Mouse (Mus musculus): ENCODE data around the gene Aurkb.
"Not testable (repeated sequence)": the region's sequence is repeated elsewhere in the genome, so short reads cannot be mapped to it uniquely, and the experiment has no call there.

Aurkb gene

GRCm38 (mm10) chr11:69081613-69082012 is 36.2 kb downstream of the Aurkb start:
- no peak for DNase-seq

- DNase-seq: no peak
Measured at GRCm38 (mm10) chr11:69085608-69086007, 40.2 kb downstream of the Aurkb start.

GRCm38 (mm10) chr11:69086390-69086789 is 40.9 kb downstream of the Aurkb start:
- no peak for DNase-seq

GRCm38 (mm10) chr11:69087082-69087481 is 41.6 kb downstream of the Aurkb start:
- DNase-seq: peak; percentile 33

GRCm38 (mm10) chr11:69087597-69087996 is 42.1 kb downstream of the Aurkb start:
- DNase-seq: no peak

GRCm38 (mm10) chr11:69088103-69088855 is 42.8 kb downstream of the Aurkb start, which contains the start of gene Vamp2:
Gene Vamp2 (plus strand): TSS chr11:69088490.
- peak; percentile 94 for DNase-seq

- DNase-seq: no peak
Measured at GRCm38 (mm10) chr11:69088856-69089615, 43.6 kb downstream of the Aurkb start.

- DNase-seq: peak; percentile 36
Measured at GRCm38 (mm10) chr11:69089616-69090290, 44.3 kb downstream of the Aurkb start.

GRCm38 (mm10) chr11:69090367-69090766 is 44.9 kb downstream of the Aurkb start:
- no peak for DNase-seq

GRCm38 (mm10) chr11:69091566-69092385 is 46.3 kb downstream of the Aurkb start:
- DNase-seq: no peak

- DNase-seq: peak; percentile 91
Measured at GRCm38 (mm10) chr11:69092386-69092751, 46.9 kb downstream of the Aurkb start.

- DNase-seq: no peak
Measured at GRCm38 (mm10) chr11:69092871-69093270, 47.4 kb downstream of the Aurkb start.

- not testable (repeated sequence) for DNase-seq
Measured at GRCm38 (mm10) chr11:69093856-69094255, 48.4 kb downstream of the Aurkb start.

GRCm38 (mm10) chr11:69094697-69095429 is 49.4 kb downstream of the Aurkb start, which contains the start of gene Per1:
Gene Per1 (plus strand): TSS chr11:69095217.
- peak; percentile 100 for DNase-seq

GRCm38 (mm10) chr11:69095511-69096231 is 50.2 kb downstream of the Aurkb start:
- DNase-seq: no peak

- DNase-seq: no peak
Measured at GRCm38 (mm10) chr11:69096360-69096986, 51.0 kb downstream of the Aurkb start.

GRCm38 (mm10) chr11:69096987-69097900 is 51.8 kb downstream of the Aurkb start:
- peak; percentile 100 for DNase-seq

GRCm38 (mm10) chr11:69098039-69098761 is 52.8 kb downstream of the Aurkb start:
- DNase-seq: no peak

- DNase-seq: peak; percentile 98
Measured at GRCm38 (mm10) chr11:69098762-69099091, 53.3 kb downstream of the Aurkb start.

Measured in kidney, postnatal 14 days (tissue).